Mouse (Mus musculus) thymus, postnatal 25 days (tissue): ENCODE results near the gene Vmn1r85.
A peak's percentile ranks its signal among the peaks of the same experiment; 100 is the strongest.

ENCODE experiments used
- DNase-seq: peaks from one replicate; pipeline ENCODE4 v3.0.0; 2022

Gene Vmn1r85

DNA sequence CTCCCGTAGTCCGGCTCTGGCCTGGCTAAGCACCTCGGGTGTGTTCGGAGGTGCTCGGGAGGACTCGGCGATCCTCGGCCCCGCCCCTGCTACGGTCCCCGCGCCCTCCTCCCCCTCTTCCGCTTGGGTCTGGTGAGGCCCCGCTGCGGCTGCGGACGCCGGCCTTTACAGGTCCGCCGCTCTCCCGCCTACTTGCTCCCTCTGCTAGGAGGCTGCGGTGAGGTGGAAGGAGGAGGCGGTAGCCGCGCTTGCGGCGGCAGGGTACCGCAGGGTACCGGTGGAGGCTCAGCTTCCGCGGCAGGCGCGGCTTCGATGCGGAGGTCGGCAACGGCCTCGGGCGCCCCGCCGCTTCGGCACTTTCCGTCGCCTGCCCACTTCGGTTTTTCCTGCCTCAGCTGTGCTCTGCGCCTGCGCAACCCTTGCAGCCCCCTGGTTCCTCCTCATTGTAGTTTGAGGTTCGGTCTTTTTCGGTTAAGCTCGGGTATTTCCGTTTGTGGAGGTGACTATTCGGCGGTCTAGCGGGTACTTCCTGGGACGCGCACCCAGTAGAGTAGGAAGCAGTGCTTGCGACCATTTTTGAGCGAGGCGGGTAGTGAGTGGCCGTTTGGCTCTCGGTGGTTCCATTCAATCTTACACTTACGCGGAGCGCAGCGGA, 56.9 kb downstream of the Vmn1r85 start, which contains the start of gene Ube2m:
Gene Ube2m, minus strand, starts transcription at position 375 of the 655 bp plus-strand sequence.
- peak; percentile 100 for DNase-seq

DNA sequence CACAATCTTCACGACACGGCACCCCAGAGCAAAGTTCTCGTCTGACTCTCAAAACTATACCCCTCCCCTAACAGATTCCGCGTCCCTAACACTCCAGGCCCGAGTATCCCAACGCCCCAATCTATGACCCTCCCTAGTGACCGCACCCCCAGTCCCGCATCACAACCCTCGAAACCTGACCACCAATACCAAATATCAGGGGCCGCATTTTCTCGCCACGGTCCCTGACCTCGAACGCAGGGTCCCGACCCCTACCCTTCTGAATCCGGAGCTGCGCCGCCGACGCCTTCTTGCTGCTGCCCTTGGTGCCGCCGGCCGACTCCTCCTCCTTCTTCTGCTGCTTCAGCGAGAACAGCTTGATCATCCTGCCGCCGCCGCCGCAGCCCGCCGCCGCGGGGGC, 57.6 kb downstream of the Vmn1r85 start:
- DNase-seq, result no peak

- no peak for DNase-seq
Observed at GRCm38 (mm10) chr7:13036806-13037205, 58.2 kb downstream of the Vmn1r85 start.

DNA sequence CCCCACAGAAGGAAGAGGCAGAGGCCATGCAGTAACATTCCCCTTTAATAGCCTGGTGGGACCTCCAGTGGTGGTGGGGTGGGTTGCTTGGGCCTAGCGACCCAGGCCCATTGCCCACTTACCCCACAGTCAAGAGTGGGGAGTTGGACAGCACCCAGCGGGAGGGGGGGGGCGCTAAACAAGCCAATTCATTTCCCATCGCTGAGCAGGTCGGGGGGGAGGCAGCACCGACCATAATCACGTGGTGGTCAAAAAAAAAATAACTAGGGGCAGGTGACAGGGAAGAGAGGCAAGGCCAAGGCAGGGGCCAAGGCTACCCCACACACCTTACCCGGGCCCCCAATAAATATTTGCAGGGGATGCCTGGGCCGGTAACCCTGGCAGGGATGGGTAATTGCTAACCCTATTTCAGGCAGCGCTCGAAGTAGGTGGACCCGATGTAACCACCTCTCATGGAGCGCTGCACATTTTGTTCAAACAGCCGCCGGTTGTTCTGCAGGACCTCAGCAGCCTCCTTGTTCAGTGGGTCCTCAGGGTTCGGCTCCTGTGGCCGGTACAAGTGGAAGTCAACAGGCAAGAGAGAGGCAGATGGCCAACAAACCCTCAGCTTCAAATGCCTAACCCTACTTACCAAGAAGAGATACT, 59.6 kb downstream of the Vmn1r85 start:
- DNase-seq, result no peak

GRCm38 (mm10) chr7:13034148-13034977, 60.6 kb downstream of the Vmn1r85 start, which contains the start of gene Chmp2a:
Gene Chmp2a, minus strand, starts transcription at chr7:13034807.
- DNase-seq, result peak; percentile 97

DNA sequence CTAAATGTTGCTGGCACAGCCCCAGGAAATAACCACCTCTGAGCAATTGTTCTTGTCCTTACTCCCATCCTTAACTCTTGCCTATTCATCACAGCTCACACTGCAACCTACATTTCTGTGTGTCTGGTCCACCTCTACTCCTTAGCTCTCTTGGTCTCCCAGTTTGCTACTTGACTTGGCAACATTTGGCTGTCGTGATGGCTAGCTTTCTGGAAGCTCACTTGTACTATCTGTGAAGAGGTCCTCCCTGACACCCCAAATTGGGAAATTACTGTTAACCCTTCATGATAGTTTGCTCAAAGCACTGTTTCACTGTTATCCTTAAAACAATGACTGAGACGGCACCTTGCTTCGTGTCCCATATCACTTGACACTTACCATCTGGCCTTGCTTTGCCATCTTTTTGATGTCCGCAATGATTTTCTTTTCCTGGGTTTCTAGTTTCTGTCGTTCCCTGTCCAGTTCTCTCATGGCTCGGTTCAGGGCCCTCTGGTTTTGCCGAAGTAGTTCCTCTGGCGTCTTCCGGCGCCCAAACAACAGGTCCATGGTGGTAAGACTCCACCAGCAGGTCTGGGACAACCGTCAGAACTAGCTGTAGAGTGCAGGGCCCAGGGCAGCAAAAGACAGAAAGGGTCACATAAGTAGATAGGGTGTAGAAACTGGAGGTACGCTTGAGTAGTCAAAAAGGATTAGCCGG, 61.4 kb downstream of the Vmn1r85 start:
- DNase-seq, result no peak
